In genomic region chr8:121379387-121379786, GRCm38 (mm10) we compare ENCODE assay signal across 1 mouse cellular context.
TF ChIP-seq lines count a peak whose summit lies in the region.

No protein-coding gene starts in this region.

TF ChIP-seq in CH12.LX, 34 proteins besides CTCF, POLR2A, EP300 and RAD21 (continued from another document):
- TF ChIP-seq E2F4 (IDR thresholded peaks at IDR 0.05; ENCODE audit: insufficient replicate concordance, low read depth, low read length): no peak
- TF ChIP-seq MYC (IDR thresholded peaks at IDR 0.05; ENCODE audit: low read depth, low read length): 0 out of 2 replicates have a peak, but pooled peaks have one; percentile 59
